Mouse (Mus musculus) retina, embryonic 14.5 days (tissue): Measurements from ENCODE around the gene Cacna1e.
A peak's percentile ranks its signal among the peaks of the same experiment; 100 is the strongest.

Experiments used
- DNase-seq: peaks from one replicate; pipeline ENCODE4 v3.0.0-alpha.2; 2015; ENCODE audit warnings: low spot score

Gene Cacna1e

GRCm38 (mm10) chr1:154884275-154885206 lies at the start of gene Cacna1e:
TSS of gene Cacna1e (minus strand) at chr1:154884501.
- DNase-seq: peak; percentile 47

- no peak for DNase-seq
These were observed 34.1 kb upstream of the Cacna1e start for GRCm38 (mm10) chr1:154918406-154918805.

GRCm38 (mm10) chr1:154917438-154917837 lies 33.1 kb upstream of the Cacna1e start:
- no peak for DNase-seq

GRCm38 (mm10) chr1:154909554-154909953 lies 25.3 kb upstream of the Cacna1e start:
- no peak for DNase-seq

GRCm38 (mm10) chr1:154897390-154897789 lies 13.1 kb upstream of the Cacna1e start:
- DNase-seq: no peak

GRCm38 (mm10) chr1:154890244-154890643 lies 5.9 kb upstream of the Cacna1e start:
- DNase-seq: peak; percentile 66

GRCm38 (mm10) chr1:154888495-154888894 lies 4.2 kb upstream of the Cacna1e start:
- no peak for DNase-seq

- DNase-seq: no peak
These were observed 3.7 kb upstream of the Cacna1e start for GRCm38 (mm10) chr1:154888018-154888417.

GRCm38 (mm10) chr1:154887546-154887945 lies 3.2 kb upstream of the Cacna1e start:
- no peak for DNase-seq

GRCm38 (mm10) chr1:154886611-154887010 lies 2.3 kb upstream of the Cacna1e start:
- peak; percentile 51 for DNase-seq

GRCm38 (mm10) chr1:154885207-154885548 lies 877 bp upstream of the Cacna1e start:
- DNase-seq: peak; percentile 24

- DNase-seq: peak; percentile 18
These were observed 607 bp downstream of the Cacna1e start for GRCm38 (mm10) chr1:154883596-154884191.

- no peak for DNase-seq
These were observed 18.3 kb downstream of the Cacna1e start for GRCm38 (mm10) chr1:154865981-154866380.

GRCm38 (mm10) chr1:154861416-154861815 lies 22.9 kb downstream of the Cacna1e start:
- no peak for DNase-seq

- no peak for DNase-seq
These were observed 29.7 kb downstream of the Cacna1e start for GRCm38 (mm10) chr1:154854564-154854963.

- peak; percentile 33 for DNase-seq
These were observed 33.6 kb downstream of the Cacna1e start for GRCm38 (mm10) chr1:154850515-154851287.

- no peak for DNase-seq
These were observed 35.4 kb downstream of the Cacna1e start for GRCm38 (mm10) chr1:154848683-154849579.

GRCm38 (mm10) chr1:154846900-154847299 lies 37.4 kb downstream of the Cacna1e start:
- DNase-seq: no peak

GRCm38 (mm10) chr1:154843427-154843826 lies 40.9 kb downstream of the Cacna1e start:
- DNase-seq: no peak

- no peak for DNase-seq
These were observed 42.0 kb downstream of the Cacna1e start for GRCm38 (mm10) chr1:154842336-154842735.

GRCm38 (mm10) chr1:154841057-154841630 lies 43.2 kb downstream of the Cacna1e start:
- no peak for DNase-seq
